Mouse (Mus musculus) megakaryocyte, embryonic 14.5 days (primary cell): ENCODE measurements at regions not wholly inside any gene's neighbourhood (a gene's known extent, or its start where the extent isn't known, plus 50 kb on each side); places are given as distances from the start of the nearest gene placed in this dataset.

ENCODE experiments used
- FLI1 ChIP-seq: IDR thresholded peaks from 2 replicates; pipeline ENCODE4 v1.6.1; 2012; ENCODE audit warnings: low read length, inconsistent platforms, mixed read lengths
- GATA1 ChIP-seq: IDR thresholded peaks from 3 replicates; pipeline ENCODE4 v1.6.1; 2012; ENCODE audit warnings: mixed read lengths, low read length, inconsistent platforms, borderline replicate concordance

DNA sequence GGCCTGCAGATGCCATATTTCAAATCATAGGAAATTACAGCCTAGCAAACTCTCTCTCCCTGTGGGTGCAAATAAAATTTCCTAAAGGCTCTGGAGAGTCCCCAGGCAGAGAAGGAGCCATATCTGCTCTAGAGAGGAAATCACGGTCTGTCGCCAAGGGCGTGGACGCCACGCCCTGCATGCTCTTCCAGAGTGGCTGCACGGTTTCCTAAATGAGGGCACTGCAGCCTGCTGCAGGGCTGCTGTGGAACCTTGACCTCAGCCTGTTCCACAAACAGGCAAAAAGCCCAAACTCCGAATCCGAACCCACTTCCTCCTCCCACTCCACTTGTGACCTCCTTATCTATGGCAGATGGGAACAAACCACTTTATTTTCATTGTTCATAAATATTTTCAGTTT is 559.3 kb downstream of the Nr2f2 start:
- no peak for TF ChIP-seq FLI1
- no peak for TF ChIP-seq GATA1
